Mouse (Mus musculus): ENCODE measurements around the gene Gm21836. TPM values are rescaled to one million over a fixed set of nuclear protein-coding genes. Genes with fewer than 3 reads are reported as not detected.
"Not testable (repeated sequence)": the region's sequence is repeated elsewhere in the genome, so short reads cannot be mapped to it uniquely, and the experiment has no call there.

The Gm21836 gene
- polyA plus RNA-seq (2012), result not detected in 2 replicates

DNA sequence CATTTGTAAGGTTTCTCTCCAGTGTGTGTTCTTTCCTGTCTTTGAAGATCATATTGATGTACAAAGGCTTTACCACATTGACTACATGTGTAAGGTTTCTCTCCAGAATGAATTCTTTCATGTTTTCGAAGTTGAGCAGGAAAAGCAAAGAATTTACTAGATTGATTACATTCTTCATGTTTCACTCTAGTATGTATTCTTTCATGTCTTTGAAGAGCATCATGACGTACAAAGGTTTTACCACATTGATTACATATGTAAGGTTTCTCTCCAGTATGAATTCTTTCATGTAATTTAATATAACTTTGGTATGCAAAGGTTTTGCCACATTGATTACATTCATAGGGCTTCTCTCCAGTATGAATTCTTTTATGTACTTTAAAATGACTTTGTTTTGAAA lies at the start of gene Gm21836:
TSS of gene Gm21836 (minus strand) at position 101 of the 400 bp plus-strand sequence.
- TF ChIP-seq GATA1 (IDR thresholded peaks at IDR 0.05; ENCODE audit: low read length), result not testable (repeated sequence)

DNA sequence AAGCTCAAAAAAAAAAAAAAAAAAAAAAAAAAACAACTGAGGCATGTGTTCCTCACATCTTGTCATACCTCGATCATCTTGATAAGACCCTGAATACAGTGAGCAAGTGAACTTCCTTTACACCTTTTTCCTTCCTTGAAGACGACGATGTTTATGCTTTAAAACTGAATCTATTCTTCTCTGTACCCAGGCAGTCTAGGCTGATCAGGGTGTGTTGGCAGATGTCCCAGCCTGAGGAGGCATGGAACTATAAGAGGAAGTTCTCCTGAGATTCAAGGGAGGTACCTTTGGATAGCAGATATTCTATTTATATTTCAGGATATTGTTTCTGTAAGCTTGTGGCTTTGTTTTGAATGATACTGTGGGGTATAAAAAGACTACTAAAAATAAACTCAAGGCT lies 15.5 kb downstream of the Gm21836 start:
- no peak for TF ChIP-seq GATA1 (IDR thresholded peaks at IDR 0.05; ENCODE audit: low read length)

DNA sequence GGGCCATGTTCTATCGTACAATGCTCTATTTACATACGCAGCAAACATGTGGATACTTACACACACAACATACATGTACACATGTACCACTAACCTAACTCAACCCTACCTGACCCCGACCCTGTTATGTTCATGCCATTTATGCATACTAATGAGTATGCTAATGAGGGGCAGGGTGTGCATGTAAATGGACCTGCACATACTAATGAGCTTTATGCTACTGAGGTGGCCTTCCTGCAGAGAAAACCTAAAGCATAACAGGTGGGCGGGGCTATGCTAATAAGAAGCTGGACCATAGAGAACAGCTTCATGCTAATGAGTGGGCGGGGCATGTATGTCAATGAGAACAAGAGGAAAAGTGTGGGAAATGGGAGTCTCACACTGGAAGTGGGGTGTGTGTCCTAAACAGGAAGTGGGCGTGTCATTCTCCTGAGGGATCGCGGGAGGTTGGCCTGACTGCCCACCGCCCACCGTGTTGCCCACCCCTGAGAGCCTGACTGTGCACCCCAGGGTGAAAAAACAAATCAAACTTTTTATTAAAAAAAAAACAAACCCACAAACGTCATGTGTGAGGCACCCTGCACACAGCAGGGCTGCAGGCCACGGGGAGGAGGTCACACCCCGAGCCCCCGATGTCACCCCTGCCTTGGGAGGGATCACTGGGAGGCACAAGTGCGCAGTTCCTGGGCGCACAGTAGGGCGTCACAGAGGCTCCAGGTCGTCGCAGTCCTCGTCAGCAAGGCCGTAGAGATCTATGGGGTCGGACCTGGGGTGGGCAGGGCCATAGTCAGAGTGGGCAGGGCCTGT lies 17.3 kb downstream of the Gm21836 start, which contains the start of gene Ppp2r3d:
TSS of gene Ppp2r3d (minus strand) at position 803 of the 807 bp plus-strand sequence.
- no peak for TF ChIP-seq GATA1 (IDR thresholded peaks at IDR 0.05; ENCODE audit: low read length)

DNA sequence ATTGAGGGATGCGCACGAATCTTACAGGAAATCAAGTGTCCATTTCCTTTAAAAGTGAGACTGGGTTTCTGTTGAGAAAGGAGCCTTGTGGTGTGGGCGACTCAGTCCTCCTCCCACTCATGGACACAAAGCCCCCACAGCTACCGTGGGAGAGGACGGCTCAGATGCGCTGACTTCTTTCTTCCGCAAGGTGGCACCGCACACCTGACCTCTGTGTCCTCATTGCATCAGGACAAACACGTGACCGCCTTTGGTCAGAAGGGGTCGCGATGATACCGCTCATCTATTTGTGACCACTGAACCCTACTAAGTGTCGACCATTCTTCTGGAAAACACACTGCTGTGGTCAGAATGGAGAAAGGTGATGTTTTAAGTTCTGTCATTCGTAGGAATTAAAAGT lies 17.9 kb downstream of the Gm21836 start:
- no peak for TF ChIP-seq GATA1 (IDR thresholded peaks at IDR 0.05; ENCODE audit: low read length)

DNA sequence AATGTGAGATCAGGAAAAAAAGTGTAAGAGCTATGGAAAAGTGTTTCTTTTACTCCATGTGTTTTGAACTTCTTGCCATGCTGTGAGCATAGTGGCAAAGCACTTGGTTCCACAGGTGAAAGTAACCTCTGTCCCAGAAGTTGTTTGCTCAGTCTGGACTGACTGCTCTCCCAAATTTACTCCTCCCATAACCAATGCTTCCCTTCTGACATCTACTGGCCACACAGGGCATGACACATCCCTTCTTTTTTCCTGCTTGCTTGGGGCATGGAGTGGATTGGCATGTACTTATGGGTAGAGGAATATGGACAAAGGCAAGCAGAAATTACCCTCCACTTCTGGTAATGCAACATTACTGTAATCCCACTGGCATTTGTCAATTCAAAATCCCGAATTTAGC lies 37.0 kb downstream of the Gm21836 start:
- no peak for TF ChIP-seq GATA1 (IDR thresholded peaks at IDR 0.05; ENCODE audit: low read length)

Other genes with a start within 250 kb of the Gm21836 start
- 0.37 and 0.46 TPM in 2 replicates for gene 2010315B03Rik, start 181.1 kb downstream of the Gm21836 start, polyA plus RNA-seq (2012)
- 213 and 258 TPM in 2 replicates for gene Ppp2r3d, start 16.9 kb downstream of the Gm21836 start, polyA plus RNA-seq (2012)

Data from G1E-ER4 (cell line).